Mouse (Mus musculus) hindbrain, embryonic 15.5 days (tissue): ENCODE measurements around the gene Gm9857. TPM values are rescaled to one million over a fixed set of nuclear protein-coding genes. Genes with fewer than 3 reads are reported as not detected.

Source experiments
- ATAC-seq: fragments of 200-750 bp; cut with Nextera tagmentation; 2 replicates; pipeline ENCODE4 v1.8.0; 2017; ENCODE audit warnings: low read depth, moderate number of reproducible peaks, moderate TSS enrichment; ENCODE audit not compliant: low FRiP score
- H3K27ac ChIP-seq: fragments of 300-500 bp; sonication (generic); replicated peaks from 2 replicates; pipeline ENCODE4 v1.5.1; 2015; ENCODE audit warnings: mild to moderate bottlenecking, inconsistent platforms
- H3K27me3 ChIP-seq: fragments of 300-500 bp; sonication (generic); 2 replicates; pipeline ENCODE4 v1.6.1; 2015; ENCODE audit warnings: control low read depth, inconsistent platforms
- H3K36me3 ChIP-seq: fragments of 300-500 bp; sonication (generic); 2 replicates; pipeline ENCODE4 v1.6.1; 2015; ENCODE audit warnings: control low read depth, inconsistent platforms
- H3K4me1 ChIP-seq: fragments of 300-500 bp; sonication (generic); replicated peaks from 2 replicates; pipeline ENCODE4 v1.6.1; 2015; ENCODE audit warnings: control low read depth, inconsistent platforms
- H3K4me2 ChIP-seq: fragments of 300-500 bp; sonication (generic); 2 replicates; pipeline ENCODE4 v1.6.1; 2015; ENCODE audit warnings: moderate library complexity, mild to moderate bottlenecking, inconsistent platforms
- H3K4me3 ChIP-seq: fragments of 300-500 bp; sonication (generic); 2 replicates; pipeline ENCODE4 v1.5.1; 2015; ENCODE audit warnings: mild to moderate bottlenecking, inconsistent platforms
- H3K9ac ChIP-seq: fragments of 300-500 bp; sonication (generic); 2 replicates; pipeline ENCODE4 v1.6.1; 2015; ENCODE audit warnings: inconsistent platforms
- H3K9me3 ChIP-seq: fragments of 300-500 bp; sonication (generic); 2 replicates; pipeline ENCODE4 v1.6.1; 2016; ENCODE audit warnings: control low read depth, inconsistent platforms
- WGBS: fragments of 180-500 bp; shearing (Covaris S2); methylation state at CpG from one replicate; pipeline ENCODE4 v1.1.7; 2015; 5-methylcytosine and 5-hydroxymethylcytosine counted together
- polyA plus RNA-seq: library from polyadenylated mRNA; unstranded; fragments of >200 nt; fragmentation: Nextera tagmentation; extraction: Ambion mirVana; gene quantifications from 2 replicates; pipeline ENCODE4 v1.2.1, GENCODE M21; 2015

The Gm9857 gene
- polyA plus RNA-seq, 1 experiment from 2014 or later: not detected

DNA sequence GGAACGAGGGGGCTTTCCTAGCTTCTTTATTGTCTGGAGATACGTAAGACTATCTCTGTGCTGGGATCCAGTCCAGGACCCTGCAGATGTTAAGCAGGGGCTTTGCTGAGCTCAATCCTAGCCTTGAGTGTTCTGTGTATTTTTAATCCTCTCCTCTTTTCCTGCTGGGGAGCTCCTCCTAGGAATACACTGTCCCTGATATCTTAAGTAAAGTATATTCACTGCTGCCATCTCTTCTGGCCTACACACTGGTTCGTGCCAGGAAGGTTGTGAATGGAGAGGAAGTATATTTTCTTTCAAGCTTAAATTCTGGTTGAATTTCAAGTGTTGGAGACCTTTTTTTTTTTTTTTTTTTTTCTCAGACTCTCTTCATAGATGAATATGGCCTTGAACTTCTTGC is 23.0 kb upstream of the Gm9857 start:
- no peak for ATAC-seq
- no peaks in the 10 kb centered on the region for H3K27me3 ChIP-seq
- H3K4me2 ChIP-seq: no peak overlapping the region
- H3K9ac ChIP-seq: no peak overlapping the region
- peaks cover 21% of the 10 kb centered on the region for H3K4me1 ChIP-seq
- 79% methylated on average over 3 of the region's 3 CpGs for WGBS
- H3K27ac ChIP-seq: no peak overlapping the region
- no peaks in the 10 kb centered on the region for H3K36me3 ChIP-seq
- H3K4me3 ChIP-seq: no peak overlapping the region
- H3K9me3 ChIP-seq: no peaks in the 10 kb centered on the region

DNA sequence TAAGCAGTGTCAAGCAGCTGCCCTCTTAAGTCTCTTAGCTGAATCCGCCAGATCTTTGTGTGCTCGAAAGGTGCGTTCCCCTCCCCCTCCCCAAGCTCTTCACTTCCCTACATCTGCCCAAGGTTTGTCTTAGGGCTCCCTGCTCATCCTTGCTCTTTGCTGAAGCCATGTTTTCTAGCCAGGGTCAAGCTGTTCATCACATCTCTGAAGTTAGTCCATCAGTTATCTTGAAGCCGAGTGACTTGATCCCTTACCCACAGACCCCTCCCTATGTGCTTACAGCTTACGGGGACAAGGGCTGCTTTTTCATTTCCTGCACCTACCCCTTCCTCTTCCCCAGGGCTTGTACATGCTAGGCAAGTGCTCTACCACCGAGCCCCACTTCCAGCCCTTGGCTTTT is 21.4 kb upstream of the Gm9857 start:
- Histone ChIP-seq H3K4me3 (peak overlapping the region; percentile 24), H3K27ac (peak overlapping the region; percentile 88), H3K27me3 (no peaks in the 10 kb centered on the region), H3K36me3 (no peaks in the 10 kb centered on the region), H3K9ac (peak overlapping the region; percentile 33; the same call in 1 of the 2 replicates), H3K4me1 (peaks cover 21% of the 10 kb centered on the region), H3K9me3 (no peaks in the 10 kb centered on the region), H3K4me2 (peak overlapping the region; percentile 51)
- 20% methylated on average over 6 of the region's 6 CpGs for WGBS
- ATAC-seq: peak; percentile 60

GRCm38 (mm10) chr3:108961226-108961625 is 21.0 kb upstream of the Gm9857 start:
- ATAC-seq: peak; percentile 96
- no peaks in the 10 kb centered on the region for H3K9me3 ChIP-seq
- peak overlapping the region; percentile 24 for H3K4me3 ChIP-seq
- H3K9ac ChIP-seq: peak overlapping the region; percentile 33; the same call in 1 of the 2 replicates
- WGBS: 17% methylated on average over 7 of the region's 7 CpGs
- peaks cover 21% of the 10 kb centered on the region for H3K4me1 ChIP-seq
- H3K27me3 ChIP-seq: no peaks in the 10 kb centered on the region
- peak overlapping the region; percentile 88 for H3K27ac ChIP-seq
- H3K4me2 ChIP-seq: peak overlapping the region; percentile 51
- H3K36me3 ChIP-seq: no peaks in the 10 kb centered on the region

DNA sequence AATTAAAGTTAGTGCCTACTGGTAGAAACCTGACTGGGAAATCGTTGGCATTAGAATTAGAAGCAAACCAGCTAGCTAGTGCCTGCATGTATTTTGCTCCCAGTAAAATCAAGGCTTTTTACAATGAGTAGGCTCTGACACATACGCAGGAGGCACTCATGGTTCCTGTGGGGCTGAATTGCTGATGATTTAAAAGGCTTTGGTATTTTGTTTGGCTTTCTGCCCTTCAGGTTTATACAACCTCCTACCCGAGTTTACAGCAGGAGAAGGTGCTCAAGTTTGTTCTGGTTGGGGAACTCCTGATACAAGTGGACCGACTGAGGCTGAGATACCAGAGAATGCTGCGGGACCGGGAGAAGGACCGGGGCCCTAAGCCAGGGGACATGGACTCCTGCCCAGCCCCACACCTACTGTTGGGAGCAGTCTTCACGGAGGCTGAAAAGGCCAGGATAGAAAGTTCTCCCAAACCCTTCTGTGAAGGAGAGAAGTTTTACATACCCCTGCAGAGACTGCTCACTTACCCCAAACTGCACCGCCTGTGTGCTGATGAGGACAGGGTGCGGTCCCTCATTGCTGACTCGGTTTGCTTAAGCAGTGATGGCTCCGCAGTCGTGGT is 19.5 kb upstream of the Gm9857 start:
- no peak overlapping the region for H3K4me2 ChIP-seq
- H3K36me3 ChIP-seq: no peaks in the 10 kb centered on the region
- no peak for ATAC-seq
- H3K27ac ChIP-seq: no peak overlapping the region
- 74% methylated on average over 13 of the region's 13 CpGs for WGBS
- no peak overlapping the region for H3K9ac ChIP-seq
- H3K4me1 ChIP-seq: peaks cover 21% of the 10 kb centered on the region
- H3K4me3 ChIP-seq: no peak overlapping the region
- no peaks in the 10 kb centered on the region for H3K9me3 ChIP-seq
- H3K27me3 ChIP-seq: no peaks in the 10 kb centered on the region

DNA sequence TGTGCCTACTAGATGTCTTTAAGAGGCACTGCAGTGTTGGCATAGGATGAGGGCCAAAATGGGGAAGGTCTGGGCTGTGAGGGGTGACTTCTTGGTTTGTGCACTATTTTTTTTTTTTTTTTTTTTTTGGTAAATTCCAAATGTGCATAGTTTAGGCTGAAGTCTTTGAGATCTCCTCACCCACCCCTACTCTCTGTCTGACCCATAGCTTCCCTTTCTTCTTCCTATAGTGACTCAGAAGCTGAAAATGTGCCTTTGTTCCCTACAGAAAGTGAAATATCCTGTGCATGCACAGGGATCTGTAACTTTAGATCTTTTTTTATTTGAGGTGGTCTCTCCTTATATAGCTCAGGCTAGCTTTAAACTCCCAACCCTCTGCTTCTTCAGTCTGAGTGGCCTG is 17.7 kb upstream of the Gm9857 start:
- H3K9me3 ChIP-seq: no peaks in the 10 kb centered on the region
- no peak overlapping the region for H3K4me2 ChIP-seq
- no peak for ATAC-seq
- H3K9ac ChIP-seq: no peak overlapping the region
- no peaks in the 10 kb centered on the region for H3K27me3 ChIP-seq
- no peak overlapping the region for H3K4me3 ChIP-seq
- H3K4me1 ChIP-seq: peaks cover 21% of the 10 kb centered on the region
- H3K36me3 ChIP-seq: no peaks in the 10 kb centered on the region
- no peak overlapping the region for H3K27ac ChIP-seq

DNA sequence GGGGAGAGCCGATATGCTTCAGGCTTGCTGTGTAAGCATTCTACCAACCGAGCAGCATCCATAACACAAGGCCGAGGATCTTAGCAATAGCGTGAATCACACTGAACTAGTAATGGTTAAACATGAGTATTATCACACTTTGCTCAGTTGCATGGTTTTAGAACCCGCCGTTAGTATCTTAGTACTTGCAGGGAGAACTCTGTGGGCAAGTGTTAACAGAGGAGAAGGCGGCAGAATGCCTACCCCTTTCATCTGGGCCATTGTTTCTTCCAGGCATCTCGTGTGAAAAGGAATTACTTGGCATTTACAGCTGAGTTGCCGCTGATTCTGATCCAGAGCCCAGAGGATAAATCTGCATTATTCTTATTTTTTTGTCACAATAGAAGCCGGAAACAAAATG is 751 bp upstream of the Gm9857 start:
- Histone ChIP-seq H3K9ac (no peak overlapping the region), H3K27ac (no peak overlapping the region), H3K9me3 (no peaks in the 10 kb centered on the region), H3K4me2 (0 out of 2 replicates have a peak overlapping the region, but pooled peaks have one; percentile 69), H3K27me3 (no peaks in the 10 kb centered on the region), H3K4me1 (no peaks in the 10 kb centered on the region), H3K4me3 (no peak overlapping the region), H3K36me3 (no peaks in the 10 kb centered on the region)
- ATAC-seq: no peak
- WGBS: 82% methylated on average over 10 of the region's 10 CpGs

DNA sequence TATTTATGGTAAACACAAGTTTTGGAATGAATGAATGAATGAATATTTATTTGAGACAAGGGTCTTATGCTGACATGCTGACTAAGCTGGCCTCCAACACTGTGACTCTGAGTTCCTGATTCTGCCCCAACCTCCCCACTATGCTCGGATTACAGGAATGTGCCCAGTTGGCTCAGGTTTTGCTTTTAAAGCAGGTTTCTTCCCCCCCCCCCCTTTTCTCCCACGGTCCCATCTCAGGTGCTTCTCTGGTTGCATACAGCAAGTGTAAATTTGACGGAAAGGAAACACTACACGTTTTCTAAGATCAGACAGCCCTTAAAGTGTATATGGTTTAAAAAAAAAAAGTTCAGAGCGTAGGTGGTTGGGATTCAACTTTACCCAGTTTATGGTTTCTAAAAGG is 672 bp downstream of the Gm9857 start, which contains the start of gene Henmt1:
Henmt1 (plus strand) TSS at position 301 of the 400 bp plus-strand sequence.
- no peaks in the 10 kb centered on the region for H3K4me1 ChIP-seq
- H3K36me3 ChIP-seq: no peaks in the 10 kb centered on the region
- WGBS: 89% methylated on average over 5 of the region's 5 CpGs
- H3K4me2 ChIP-seq: peak within 1 kb of the TSS; percentile 69
- no peak within 1 kb of the TSS for H3K27ac ChIP-seq
- peak within 1 kb of the TSS; percentile 7; the same call in 1 of the 2 replicates for H3K9ac ChIP-seq
- no peaks in the 10 kb centered on the region for H3K27me3 ChIP-seq
- no peak for ATAC-seq
- H3K9me3 ChIP-seq: no peaks in the 10 kb centered on the region
- peak within 1 kb of the TSS; percentile 41 for H3K4me3 ChIP-seq

DNA sequence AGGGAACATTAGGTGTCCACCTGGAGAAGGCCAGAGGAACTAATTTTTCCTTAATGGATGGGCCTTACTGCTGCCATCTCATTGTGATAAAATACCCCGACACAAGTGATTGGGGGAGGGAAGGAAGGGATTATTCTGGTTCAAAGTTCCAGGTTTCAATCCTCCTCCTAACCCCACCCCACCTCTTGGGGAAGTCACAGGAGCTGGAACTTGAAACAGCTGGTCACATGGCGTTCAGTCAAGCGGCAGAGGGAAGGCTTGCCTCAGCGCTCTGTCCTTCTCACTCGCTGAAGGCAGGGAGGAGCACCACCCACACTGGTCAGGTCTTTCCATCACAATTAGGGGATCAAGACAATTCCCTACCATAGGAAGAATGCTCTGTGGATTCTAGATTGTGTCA is 1.6 kb downstream of the Gm9857 start:
- H3K36me3 ChIP-seq: no peaks in the 10 kb centered on the region
- no peaks in the 10 kb centered on the region for H3K9me3 ChIP-seq
- ATAC-seq: no peak
- H3K4me2 ChIP-seq: no peak overlapping the region
- H3K4me3 ChIP-seq: no peak overlapping the region
- no peaks in the 10 kb centered on the region for H3K4me1 ChIP-seq
- no peak overlapping the region for H3K27ac ChIP-seq
- H3K9ac ChIP-seq: no peak overlapping the region
- H3K27me3 ChIP-seq: no peaks in the 10 kb centered on the region
- 92% methylated on average over 5 of the region's 5 CpGs for WGBS

DNA sequence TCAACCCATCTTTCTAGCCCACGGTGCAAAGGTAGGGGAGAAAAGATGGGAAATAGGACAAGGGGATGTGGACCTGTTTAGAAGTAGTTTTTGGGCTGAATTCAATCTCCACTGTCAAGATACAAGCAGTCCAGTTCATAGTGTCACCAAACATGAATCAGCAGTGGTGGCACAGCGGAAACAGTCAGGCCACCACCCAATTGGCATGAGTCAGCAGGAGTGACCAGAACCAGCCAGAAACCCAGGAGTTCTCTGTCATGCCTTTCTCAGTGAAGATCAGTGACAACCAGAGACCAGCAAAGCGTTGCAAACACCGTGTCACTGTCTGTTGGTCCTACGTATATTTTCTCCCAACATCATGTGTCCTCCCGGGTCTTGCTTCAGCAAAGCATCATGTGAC is 6.7 kb downstream of the Gm9857 start:
- Histone ChIP-seq H3K4me2 (no peak overlapping the region), H3K9me3 (no peaks in the 10 kb centered on the region), H3K4me3 (no peak overlapping the region), H3K36me3 (no peaks in the 10 kb centered on the region), H3K9ac (no peak overlapping the region), H3K4me1 (no peaks in the 10 kb centered on the region), H3K27ac (no peak overlapping the region), H3K27me3 (no peaks in the 10 kb centered on the region)
- WGBS: 97% methylated on average over 6 of the region's 6 CpGs
- ATAC-seq: no peak

GRCm38 (mm10) chr3:108926308-108926707 is 13.9 kb downstream of the Gm9857 start:
- Histone ChIP-seq H3K4me1 (no peaks in the 10 kb centered on the region), H3K36me3 (no peaks in the 10 kb centered on the region), H3K4me3 (no peak overlapping the region), H3K27me3 (no peaks in the 10 kb centered on the region), H3K9ac (no peak overlapping the region), H3K9me3 (no peaks in the 10 kb centered on the region), H3K27ac (no peak overlapping the region), H3K4me2 (no peak overlapping the region)
- ATAC-seq: no peak
- WGBS: 75% methylated on average over 1 of the region's 1 CpGs

- Histone ChIP-seq H3K4me3 (no peak overlapping the region), H3K27me3 (no peaks in the 10 kb centered on the region), H3K4me2 (no peak overlapping the region), H3K27ac (no peak overlapping the region), H3K9me3 (no peaks in the 10 kb centered on the region), H3K9ac (no peak overlapping the region), H3K4me1 (no peaks in the 10 kb centered on the region), H3K36me3 (no peaks in the 10 kb centered on the region)
- ATAC-seq: no peak
- 92% methylated on average over 4 of the region's 4 CpGs for WGBS
Measured at GRCm38 (mm10) chr3:108925677-108926076, 14.6 kb downstream of the Gm9857 start.

DNA sequence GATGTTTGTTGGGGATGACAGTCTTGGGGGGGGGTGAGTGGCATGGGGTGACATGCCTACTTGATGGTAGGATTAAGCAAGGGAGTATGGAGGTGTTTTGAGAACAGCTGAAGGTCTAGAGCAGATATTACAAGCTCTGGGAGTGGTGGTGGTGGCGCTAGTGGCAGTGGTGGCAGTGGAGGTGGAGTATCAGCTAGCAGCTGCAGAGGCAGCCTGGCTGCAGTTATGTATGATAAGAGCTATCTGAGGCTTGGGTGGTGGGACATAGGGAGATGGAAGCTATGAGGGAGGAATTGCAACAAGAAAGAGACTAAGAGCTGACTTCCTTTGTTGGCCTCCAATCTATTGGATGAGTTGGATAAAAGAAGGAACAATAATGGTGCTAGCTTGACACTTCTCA is 18.4 kb downstream of the Gm9857 start:
- H3K27me3 ChIP-seq: no peaks in the 10 kb centered on the region
- no peak overlapping the region for H3K4me3 ChIP-seq
- no peak overlapping the region for H3K9ac ChIP-seq
- H3K27ac ChIP-seq: no peak overlapping the region
- no peaks in the 10 kb centered on the region for H3K36me3 ChIP-seq
- no peaks in the 10 kb centered on the region for H3K4me1 ChIP-seq
- ATAC-seq: no peak
- no peak overlapping the region for H3K4me2 ChIP-seq
- WGBS: 88% methylated on average over 1 of the region's 1 CpGs
- no peaks in the 10 kb centered on the region for H3K9me3 ChIP-seq
